Mouse (Mus musculus) MEL (cell line): ENCODE measurements around the gene Rfx7.

Experiments
- BHLHE40 ChIP-seq: IDR thresholded peaks from 2 replicates; pipeline ENCODE4 v1.6.1; 2012; ENCODE audit warnings: low read depth, mild to moderate bottlenecking, inconsistent platforms, low read length, improper control_type of control experiment, borderline replicate concordance
- CHD1 ChIP-seq: IDR thresholded peaks from 2 replicates; pipeline ENCODE4 v1.6.1; 2012; ENCODE audit warnings: low read depth, mild to moderate bottlenecking, inconsistent platforms, low read length, improper control_type of control experiment
- ELF1 ChIP-seq: IDR thresholded peaks from 2 replicates; pipeline ENCODE4 v1.6.1; 2014; ENCODE audit warnings: low read depth, mild to moderate bottlenecking, inconsistent platforms, low read length, improper control_type of control experiment, moderate library complexity
- EP300 ChIP-seq, 2 experiments: IDR thresholded peaks; 2 replicates each; pipeline ENCODE4 v1.6.1; 2011; ENCODE audit warnings: improper control_type of control experiment in 2 of 2, low read length in 2 of 2, low read depth in 1 of 2, mild to moderate bottlenecking in 1 of 2
- JUND ChIP-seq: IDR thresholded peaks from 2 replicates; pipeline ENCODE4 v1.6.1; 2011; ENCODE audit warnings: low read depth, mild to moderate bottlenecking, improper control_type of control experiment, low read length

DNA sequence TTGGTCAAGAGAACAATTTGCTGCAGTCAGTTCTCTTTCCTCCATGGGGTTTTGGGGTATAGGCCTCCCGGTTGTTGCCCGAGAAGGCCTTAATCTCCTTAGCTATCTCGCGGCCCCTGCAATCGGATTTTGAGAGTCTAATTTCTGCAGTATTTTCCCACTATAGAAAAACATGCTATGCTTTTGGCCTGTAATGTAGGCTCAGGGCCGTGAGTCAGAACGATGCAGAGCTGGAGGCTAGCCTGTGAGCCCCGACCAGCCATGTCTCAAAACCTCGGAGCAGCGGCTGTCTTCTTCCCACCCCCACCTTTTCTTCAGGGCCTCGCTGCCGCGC lies 129.5 kb downstream of the Rfx7 start:
- no peak for TF ChIP-seq BHLHE40
- TF ChIP-seq JUND: no peak
- TF ChIP-seq ELF1: no peak
- no peak for TF ChIP-seq CHD1
- no peak for TF ChIP-seq EP300 (IDR thresholded peaks at IDR 0.05; ENCODE audit: low read depth in 1 of 2, low read length in 2 of 2)
